Mouse (Mus musculus): ENCODE measurements at regions not wholly inside any gene's neighbourhood (a gene's known extent, or its start where the extent isn't known, plus 50 kb on each side); places are given as distances from the start of the nearest gene placed in this dataset.
A peak's percentile ranks its signal among the peaks of the same experiment; 100 is the strongest.
"Not testable (repeated sequence)": the region's sequence is repeated elsewhere in the genome, so short reads cannot be mapped to it uniquely, and the experiment has no call there.

- no peak overlapping the region for H3K4me3 ChIP-seq
- no peak for TF ChIP-seq CTCF (conservative IDR thresholded peaks at IDR 0.05)
- H3K27ac ChIP-seq = no peak overlapping the region
- DNase-seq (ENCODE audit: low spot score in 2 of 2) = no peak
These were observed 96.1 kb upstream of the Rad23b start for GRCm38 (mm10) chr4:55253769-55254168.

GRCm38 (mm10) chr4:55271965-55272630 is 77.7 kb upstream of the Rad23b start:
- DNase-seq (ENCODE audit: low spot score in 2 of 2) = no peak
- Histone ChIP-seq H3K27ac (no peak overlapping the region), H3K4me3 (no peak overlapping the region)
- TF ChIP-seq CTCF (conservative IDR thresholded peaks at IDR 0.05) = no peak

GRCm38 (mm10) chr4:55276300-55276952 is 73.4 kb upstream of the Rad23b start:
- DNase-seq (ENCODE audit: low spot score in 2 of 2) = no peak
- TF ChIP-seq CTCF (conservative IDR thresholded peaks at IDR 0.05) = no peak
- no peak overlapping the region for H3K4me3 ChIP-seq
- no peak overlapping the region for H3K27ac ChIP-seq

- 0 out of 2 replicates have a peak, but pooled peaks have one; percentile 8 for TF ChIP-seq CTCF (conservative IDR thresholded peaks at IDR 0.05)
- not testable (repeated sequence) for H3K4me3 ChIP-seq; DNase-seq (ENCODE audit: low spot score in 2 of 2); H3K27ac ChIP-seq
These were observed 70.5 kb upstream of the Rad23b start for GRCm38 (mm10) chr4:55279351-55279750.

GRCm38 (mm10) chr4:55280706-55281105 is 69.1 kb upstream of the Rad23b start:
- H3K27ac ChIP-seq = no peak overlapping the region
- TF ChIP-seq CTCF (conservative IDR thresholded peaks at IDR 0.05) = peak; percentile 62
- DNase-seq (ENCODE audit: low spot score in 2 of 2) = no peak
- no peak overlapping the region for H3K4me3 ChIP-seq

GRCm38 (mm10) chr4:55281486-55282096 is 68.3 kb upstream of the Rad23b start:
- H3K4me3 ChIP-seq = no peak overlapping the region
- no peak for DNase-seq (ENCODE audit: low spot score in 2 of 2)
- TF ChIP-seq CTCF (conservative IDR thresholded peaks at IDR 0.05) = no peak
- no peak overlapping the region for H3K27ac ChIP-seq

- Histone ChIP-seq H3K27ac (no peak overlapping the region), H3K4me3 (no peak overlapping the region)
- DNase-seq (ENCODE audit: low spot score in 2 of 2) = no peak
- TF ChIP-seq CTCF (conservative IDR thresholded peaks at IDR 0.05) = no peak
These were observed 67.4 kb upstream of the Rad23b start for GRCm38 (mm10) chr4:55282474-55282873.

GRCm38 (mm10) chr4:55284722-55285225 is 65.1 kb upstream of the Rad23b start:
- Histone ChIP-seq H3K27ac (no peak overlapping the region), H3K4me3 (no peak overlapping the region)
- no peak for TF ChIP-seq CTCF (conservative IDR thresholded peaks at IDR 0.05)
- no peak for DNase-seq (ENCODE audit: low spot score in 2 of 2)

GRCm38 (mm10) chr4:55285641-55286040 is 64.2 kb upstream of the Rad23b start:
- TF ChIP-seq CTCF (conservative IDR thresholded peaks at IDR 0.05) = no peak
- Histone ChIP-seq H3K27ac (no peak overlapping the region), H3K4me3 (no peak overlapping the region)
- no peak for DNase-seq (ENCODE audit: low spot score in 2 of 2)

- no peak overlapping the region for H3K27ac ChIP-seq
- no peak for DNase-seq (ENCODE audit: low spot score in 2 of 2)
- H3K4me3 ChIP-seq = no peak overlapping the region
- no peak for TF ChIP-seq CTCF (conservative IDR thresholded peaks at IDR 0.05)
These were observed 61.4 kb upstream of the Rad23b start for GRCm38 (mm10) chr4:55288456-55288855.

GRCm38 (mm10) chr4:55292277-55292676 is 57.6 kb upstream of the Rad23b start:
- TF ChIP-seq CTCF (conservative IDR thresholded peaks at IDR 0.05) = peak; percentile 67

GRCm38 (mm10) chr4:55292701-55293100 is 57.1 kb upstream of the Rad23b start:
- DNase-seq (ENCODE audit: low spot score in 2 of 2) = no peak
- no peak for TF ChIP-seq CTCF (conservative IDR thresholded peaks at IDR 0.05)
- no peak overlapping the region for H3K4me3 ChIP-seq
- H3K27ac ChIP-seq = no peak overlapping the region

More at GRCm38 (mm10) chr4:55292277-55292676, 57.6 kb upstream of the Rad23b start:
- Histone ChIP-seq H3K27ac (no peak overlapping the region), H3K4me3 (no peak overlapping the region)
- DNase-seq (ENCODE audit: low spot score in 2 of 2) = no peak

- Histone ChIP-seq H3K4me3 (no peak overlapping the region), H3K27ac (no peak overlapping the region)
- TF ChIP-seq CTCF (conservative IDR thresholded peaks at IDR 0.05) = no peak
- DNase-seq (ENCODE audit: low spot score in 2 of 2) = no peak
These were observed 56.3 kb upstream of the Rad23b start for GRCm38 (mm10) chr4:55293347-55294079.

Data from layer of hippocampus, adult 2 months (tissue).